Mouse (Mus musculus) thymus, postnatal 10 days (tissue): ENCODE data around the gene Pcnp.
"Not testable (repeated sequence)": the region's sequence is repeated elsewhere in the genome, so short reads cannot be mapped to it uniquely, and the experiment has no call there.

Experiments
- DNase-seq, 2 experiments: peaks; one replicate each; pipeline ENCODE4 v3.0.0; 2021; ENCODE audit warnings: low spot score in 2 of 2

The Pcnp gene

GRCm38 (mm10) chr16:56029661-56030082 lies at the start of gene Pcnp:
Pcnp (minus strand) TSS chr16:56029739.
- DNase-seq, result peak; percentile 94

DNA sequence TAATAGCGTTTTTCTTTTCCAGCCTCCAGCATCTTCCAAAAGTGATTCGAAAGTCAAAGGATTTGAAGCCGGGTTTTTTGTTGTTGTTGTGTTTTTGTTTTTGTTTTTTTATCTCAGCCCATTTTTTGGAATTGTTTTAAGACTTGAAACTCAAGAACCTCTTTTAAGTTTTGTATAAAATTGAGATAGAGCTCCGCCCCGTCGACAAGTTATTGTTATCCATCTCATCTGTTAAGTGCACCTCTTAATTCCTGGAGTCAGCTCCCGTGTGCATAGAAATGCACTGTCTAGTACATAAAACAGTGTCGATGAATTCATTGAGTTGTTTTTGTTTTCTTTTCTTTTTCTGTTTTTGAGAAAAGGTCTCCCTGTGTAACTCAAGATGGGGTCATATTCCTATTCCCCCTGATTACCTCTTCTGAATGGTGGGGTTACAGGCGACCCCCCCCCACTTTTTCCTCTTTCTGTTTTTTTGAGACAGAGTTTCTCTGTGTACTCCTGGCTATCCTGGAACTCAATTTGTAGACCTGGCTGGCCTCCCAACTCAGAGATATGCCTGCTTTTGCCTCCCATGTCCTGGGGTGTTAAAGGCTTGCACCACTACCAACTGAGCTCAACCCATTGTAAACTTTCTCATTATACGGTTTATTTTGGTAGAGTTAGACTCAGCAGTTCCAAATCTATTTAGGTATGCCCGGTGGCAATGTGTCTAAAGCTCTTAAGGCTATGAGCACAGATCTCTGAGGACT lies 46.8 kb upstream of the Pcnp start:
- DNase-seq, result no peak

GRCm38 (mm10) chr16:56075222-56076111 lies 45.9 kb upstream of the Pcnp start:
- DNase-seq, result peak; percentile 83 to 87

DNA sequence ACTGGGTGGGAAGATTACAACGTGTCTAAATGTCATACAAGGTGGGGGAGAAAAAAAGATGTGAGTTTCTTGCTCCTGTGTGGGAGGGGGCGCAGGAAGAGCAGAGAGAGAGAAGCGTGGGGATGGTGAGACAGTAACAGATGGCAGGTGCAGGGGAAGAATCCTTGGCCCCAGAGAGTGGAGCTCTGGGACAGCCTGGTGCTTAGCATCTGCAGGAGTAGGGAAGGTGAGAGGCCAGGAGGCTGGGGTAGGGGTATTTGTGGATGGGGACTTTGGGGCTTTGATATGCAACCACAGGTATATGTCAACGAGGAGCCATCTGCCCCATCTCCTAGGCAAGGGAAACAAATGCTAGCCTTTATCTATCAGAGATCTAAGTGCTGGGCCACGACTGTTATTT lies 45.0 kb upstream of the Pcnp start:
- peak in 1 of 2 experiments; percentile 19 for DNase-seq

DNA sequence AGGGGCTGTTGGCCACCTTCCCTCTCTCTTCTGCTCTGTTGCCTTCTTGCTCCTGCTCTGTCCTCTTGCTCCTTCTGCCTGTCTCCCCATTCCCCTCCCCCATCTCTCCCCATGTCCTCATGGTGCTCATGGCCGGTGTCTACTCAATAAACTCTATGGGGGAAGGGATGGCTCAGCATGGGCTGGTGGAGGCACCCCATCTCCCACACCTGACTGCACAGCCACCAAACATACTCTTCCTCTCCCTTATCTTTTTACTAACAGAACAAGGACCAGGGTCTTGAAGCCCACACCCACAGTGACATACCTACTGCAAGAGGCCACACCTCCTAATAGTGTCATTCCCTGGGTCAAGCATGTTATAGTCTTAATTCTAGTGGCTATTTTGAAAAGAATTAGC lies 44.6 kb upstream of the Pcnp start:
- DNase-seq, result no peak

DNA sequence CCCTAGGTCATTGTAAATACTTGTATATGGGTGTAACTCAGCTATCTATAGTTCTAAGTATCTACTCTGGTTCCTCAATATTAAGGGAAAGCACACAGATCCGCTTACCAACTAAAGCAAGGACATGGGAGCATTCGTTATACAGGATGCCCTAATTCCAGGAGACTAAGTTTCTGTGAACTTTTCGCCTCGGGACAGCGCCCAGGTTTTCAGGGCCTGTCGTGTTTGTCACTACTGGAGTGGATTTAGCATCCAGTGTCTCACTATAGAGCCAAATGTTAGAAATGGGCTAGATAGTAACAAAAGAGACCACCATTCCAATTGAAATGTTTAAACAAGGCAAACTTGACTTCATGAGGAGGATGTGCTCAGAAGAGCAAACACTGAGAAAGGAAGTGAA lies 43.6 kb upstream of the Pcnp start:
- not testable (repeated sequence) for DNase-seq

- DNase-seq, result no peak
Measured at GRCm38 (mm10) chr16:56072533-56072932, 43.0 kb upstream of the Pcnp start.

DNA sequence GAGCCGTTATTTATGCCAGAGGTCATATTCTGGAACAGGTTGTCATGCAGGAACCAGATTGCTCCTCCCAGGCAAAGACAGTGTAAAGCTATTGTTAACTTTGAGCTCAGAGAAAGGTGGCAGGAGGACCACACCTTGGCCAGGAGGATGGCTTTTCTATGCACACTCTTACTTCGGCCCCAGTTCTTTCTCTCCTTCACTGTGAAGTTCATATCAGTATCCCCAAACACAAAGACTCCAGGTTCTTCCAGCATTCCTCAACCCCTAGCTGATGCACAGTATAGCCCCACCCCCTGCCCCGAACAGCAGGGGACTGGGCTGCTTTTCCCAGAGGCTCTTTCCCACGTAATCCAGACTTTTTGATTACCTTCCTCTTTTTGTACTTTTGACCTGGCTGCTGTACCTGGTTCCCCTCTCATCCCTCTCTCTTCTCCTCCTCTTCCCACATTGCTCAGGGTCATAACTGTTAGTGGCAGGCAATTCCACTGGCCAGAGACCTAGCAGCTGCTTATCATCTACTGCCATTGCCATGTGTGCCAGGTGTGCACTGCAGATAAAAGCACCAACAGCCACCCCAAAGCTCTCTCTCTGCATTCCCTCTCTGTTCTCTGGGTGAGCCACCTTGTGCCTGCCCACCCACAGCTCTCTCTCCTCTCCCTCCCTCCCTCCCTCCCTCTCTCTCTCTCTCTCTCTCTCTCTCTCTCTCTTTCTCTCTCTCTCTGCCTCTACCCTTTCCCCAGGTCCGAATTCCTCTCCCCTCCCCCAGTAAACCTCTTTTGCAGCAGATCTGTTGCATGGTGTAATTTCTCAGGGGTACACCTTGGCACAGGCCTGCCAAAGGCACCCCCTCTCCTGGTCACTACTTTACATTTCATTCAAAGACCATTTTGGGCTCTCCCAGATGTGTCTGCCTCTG lies 42.0 kb upstream of the Pcnp start:
- DNase-seq, result no peak

- no peak for DNase-seq
Measured at GRCm38 (mm10) chr16:56068523-56069070, 39.1 kb upstream of the Pcnp start.

DNA sequence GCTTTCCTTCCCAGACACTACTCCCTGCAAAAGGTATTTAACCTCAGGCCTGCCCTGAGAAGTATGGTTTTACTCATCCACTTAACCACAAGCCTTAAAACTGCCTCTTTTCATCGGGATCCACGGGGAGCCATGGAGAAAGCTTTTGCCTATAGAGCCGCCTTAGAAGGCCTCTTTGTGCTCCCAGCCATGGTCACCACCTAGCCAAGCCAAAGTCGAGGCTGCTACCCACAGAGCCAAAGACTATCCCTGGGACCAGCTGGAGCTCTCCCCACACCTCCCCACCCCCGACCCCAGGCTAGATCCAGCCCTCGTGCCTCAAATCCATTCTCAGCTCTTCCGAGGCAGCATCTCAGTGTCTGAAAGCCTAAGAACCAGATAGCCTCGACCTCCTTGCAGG lies 36.6 kb upstream of the Pcnp start:
- no peak for DNase-seq

DNA sequence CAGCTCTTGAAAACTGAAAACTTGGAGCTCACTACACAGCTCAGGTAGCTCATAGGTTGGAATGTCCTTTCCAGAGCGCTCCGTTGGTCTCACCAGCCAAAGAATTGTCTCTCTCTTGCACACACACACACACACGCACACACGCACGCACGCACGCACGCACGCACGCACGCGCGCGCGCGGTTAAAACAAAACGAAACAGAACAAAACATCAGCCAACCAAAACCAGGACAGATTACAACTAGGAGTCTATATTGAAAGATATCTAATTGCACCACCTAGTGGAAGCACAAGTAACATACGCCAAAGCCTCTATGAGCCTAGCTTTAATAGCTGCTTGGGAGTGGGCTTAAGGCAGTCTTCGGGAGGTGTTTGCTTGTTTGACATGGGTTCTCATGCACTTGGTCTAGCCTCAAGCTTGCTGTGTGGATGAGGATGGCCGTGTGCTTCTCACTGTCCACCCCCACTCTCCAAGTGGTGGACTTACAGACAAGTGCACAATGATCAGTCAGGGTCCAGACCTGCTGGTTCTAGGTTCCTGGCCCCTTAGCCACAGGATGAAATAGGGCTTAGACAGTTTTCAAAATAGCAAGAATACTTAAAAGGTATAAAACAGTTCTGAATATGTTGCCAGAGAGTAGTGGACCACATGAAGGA lies 34.9 kb upstream of the Pcnp start:
- peak; percentile 47 to 62 for DNase-seq

GRCm38 (mm10) chr16:56062981-56063380 lies 33.4 kb upstream of the Pcnp start:
- no peak for DNase-seq

DNA sequence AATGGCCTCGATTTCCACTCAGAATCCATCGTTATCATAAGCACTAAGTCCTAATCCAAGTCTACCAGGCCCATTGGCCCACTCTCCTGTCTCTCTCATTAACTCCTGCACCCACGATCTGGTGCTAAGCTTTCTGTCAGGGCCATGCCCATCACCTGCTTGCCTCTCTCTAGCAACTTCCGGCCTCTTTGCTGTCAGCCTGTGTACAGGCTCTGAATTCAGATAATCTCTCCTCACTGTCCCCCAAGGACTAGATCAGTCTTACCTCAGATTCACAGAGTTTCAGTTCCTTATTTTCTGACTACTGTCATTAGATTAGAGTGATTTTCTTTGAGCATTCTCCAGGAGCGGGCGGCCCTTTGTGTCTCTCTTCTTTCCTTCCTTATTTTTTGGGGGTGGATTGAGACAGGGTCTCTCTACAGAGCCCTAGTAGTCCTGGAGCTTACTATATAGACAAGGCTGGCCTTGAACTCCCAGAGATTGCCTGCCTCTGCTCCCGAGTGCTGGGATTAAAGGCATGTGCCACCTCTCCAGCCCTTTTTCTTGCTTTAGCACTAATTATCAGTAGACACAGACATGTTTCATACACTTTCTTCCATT lies 32.6 kb upstream of the Pcnp start:
- DNase-seq, result no peak

- DNase-seq, result no peak
Measured at GRCm38 (mm10) chr16:56058151-56058550, 28.6 kb upstream of the Pcnp start.

- DNase-seq, result no peak
Measured at GRCm38 (mm10) chr16:56056944-56057590, 27.5 kb upstream of the Pcnp start.

GRCm38 (mm10) chr16:56055911-56056310 lies 26.4 kb upstream of the Pcnp start:
- DNase-seq, result no peak

- not testable (repeated sequence) for DNase-seq
Measured at GRCm38 (mm10) chr16:56048038-56048437, 18.5 kb upstream of the Pcnp start, which contains the start of gene Senp7. Senp7 (plus strand) TSS chr16:56048338.

DNA sequence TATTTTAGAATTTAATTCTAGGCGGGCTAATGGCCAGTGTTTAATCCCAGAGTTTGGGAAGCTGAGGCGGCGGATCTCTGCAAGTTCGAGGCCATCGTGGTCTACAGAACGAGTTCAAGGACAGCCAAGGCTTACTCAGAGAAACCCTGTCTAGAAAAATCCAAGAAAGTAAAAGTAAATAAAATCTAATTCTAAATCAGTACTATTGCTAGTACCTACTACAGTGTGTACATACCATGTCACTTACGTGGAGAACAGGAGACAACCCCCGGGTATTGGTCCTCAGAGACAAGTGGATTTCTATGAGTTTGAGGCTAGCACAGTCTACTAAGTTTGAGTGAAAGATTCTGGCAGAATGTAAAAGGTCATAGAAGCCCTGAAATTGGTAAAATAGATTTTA lies 8.6 kb upstream of the Pcnp start:
- DNase-seq, result no peak

- peak; percentile 85 to 92 for DNase-seq
Measured at GRCm38 (mm10) chr16:56037138-56038010, 7.8 kb upstream of the Pcnp start, which contains the start of gene Trmt10c. Trmt10c (minus strand) TSS chr16:56037819.
